Mouse (Mus musculus): ENCODE measurements around the gene Cxcl1.

DNA sequence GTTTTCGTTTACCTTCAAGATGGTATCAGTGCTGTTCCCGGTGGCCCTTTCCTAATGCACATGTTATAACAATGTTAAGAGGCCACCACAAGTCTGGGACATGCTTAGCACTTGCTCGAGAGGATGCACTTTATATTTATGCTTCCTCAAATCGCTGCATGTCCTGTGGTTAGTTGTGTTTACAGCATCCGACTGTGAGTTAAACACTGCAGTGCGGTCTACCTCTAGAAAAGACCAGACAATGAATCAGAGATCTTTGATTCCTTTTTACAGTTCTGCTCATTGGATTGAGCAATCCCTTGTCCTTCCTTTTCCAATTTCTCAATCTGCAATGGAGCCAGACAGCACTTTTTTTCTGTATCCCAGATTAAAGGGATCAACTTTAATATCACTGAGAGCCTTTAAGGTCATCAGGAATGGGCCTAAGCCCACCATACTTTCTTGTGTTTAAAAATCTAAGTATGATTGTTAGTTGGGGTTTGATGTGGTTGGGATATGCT lies 29.1 kb upstream of the Cxcl1 start:
- TF ChIP-seq GATA1 (IDR thresholded peaks at IDR 0.05; ENCODE audit: low read length) (no peak), TAL1 (IDR thresholded peaks at IDR 0.05; ENCODE audit: low read length) (no peak)

All from erythroblast, embryonic 14.5 days (primary cell).